Mouse (Mus musculus) heart, embryonic 11.5 days (tissue): ENCODE data around the gene Slc39a9. TPM values are rescaled to one million over a fixed set of nuclear protein-coding genes. Genes with fewer than 3 reads are reported as not detected.

Experiments used
- ATAC-seq: fragments of 200-750 bp; cut with Nextera tagmentation; replicated peaks from 2 replicates; pipeline ENCODE4 v1.8.0; 2017; ENCODE audit warnings: moderate library complexity; ENCODE audit not compliant: insufficient number of reproducible peaks, low FRiP score, low TSS enrichment
- H3K27ac ChIP-seq: fragments of 300-500 bp; sonication (generic); 2 replicates; pipeline ENCODE4 v1.5.1; 2014; ENCODE audit warnings: mild to moderate bottlenecking, low read depth, low read length
- H3K27me3 ChIP-seq: fragments of 300-500 bp; sonication (generic); 2 replicates; pipeline ENCODE4 v1.6.1; 2014; ENCODE audit warnings: mild to moderate bottlenecking, low read length, mixed read lengths; ENCODE audit not compliant: control insufficient read depth, insufficient read depth
- H3K36me3 ChIP-seq: fragments of 300-500 bp; sonication (generic); 2 replicates; pipeline ENCODE4 v1.6.1; 2014; ENCODE audit warnings: mild to moderate bottlenecking, low read length, moderate library complexity, mixed read lengths; ENCODE audit not compliant: control insufficient read depth, insufficient read depth
- H3K4me1 ChIP-seq: fragments of 300-500 bp; sonication (generic); 2 replicates; pipeline ENCODE4 v1.6.1; 2014; ENCODE audit warnings: low read length; ENCODE audit not compliant: control insufficient read depth, insufficient read depth
- H3K4me2 ChIP-seq: fragments of 300-500 bp; sonication (generic); 2 replicates; pipeline ENCODE4 v1.6.1; 2014; ENCODE audit warnings: mild to moderate bottlenecking, moderate library complexity
- H3K4me3 ChIP-seq: fragments of 300-500 bp; sonication (generic); 2 replicates; pipeline ENCODE4 v1.5.1; 2014; ENCODE audit warnings: low read depth, low read length
- H3K9ac ChIP-seq: fragments of 300-500 bp; sonication (generic); 2 replicates; pipeline ENCODE4 v1.6.1; 2014; ENCODE audit warnings: mild to moderate bottlenecking, low read depth, low read length, moderate library complexity
- H3K9me3 ChIP-seq: fragments of 300-500 bp; sonication (generic); replicated peaks from 2 replicates; pipeline ENCODE4 v1.6.1; 2016; ENCODE audit warnings: low read length; ENCODE audit not compliant: control insufficient read depth
- WGBS: fragments of 180-500 bp; shearing (Covaris S2); extraction: QIAGEN DNeasy Blood & Tissue Kit; methylation state at CpG from one replicate; pipeline ENCODE4 v1.1.7; 2014; ENCODE audit not compliant: insufficient replicate concordance; 5-methylcytosine and 5-hydroxymethylcytosine counted together
- polyA plus RNA-seq: library from polyadenylated mRNA; unstranded; fragments of >200 nt; fragmentation: Nextera tagmentation; extraction: Ambion mirVana; gene quantifications from 2 replicates; pipeline ENCODE4 v1.2.1, GENCODE M21; 2014

Slc39a9 gene
- polyA plus RNA-seq, 1 experiment from 2014 or later: 17.9 TPM

DNA sequence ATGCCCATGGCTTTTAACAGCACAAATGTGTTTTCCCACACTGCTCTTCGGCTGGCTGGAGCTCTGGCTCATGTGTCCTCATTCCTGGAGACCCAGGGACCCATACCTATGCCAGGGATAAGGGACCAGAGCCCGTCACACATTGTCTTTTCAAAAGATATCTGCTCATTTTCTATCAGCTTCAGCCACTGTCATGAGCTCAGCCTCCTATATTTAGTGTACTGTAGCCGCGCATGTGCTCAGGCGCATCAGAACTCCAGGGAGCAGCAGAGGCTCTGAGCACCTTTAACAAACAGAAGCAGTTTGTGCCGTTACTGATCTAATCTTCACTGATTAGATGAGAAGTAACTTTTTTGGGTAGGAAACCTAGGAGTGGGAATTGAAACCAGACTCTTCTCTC, 72.2 kb downstream of the Slc39a9 start:
- Histone ChIP-seq H3K27me3 (peaks cover 6% of the 10 kb centered on the region; the same call in 1 of the 2 replicates), H3K36me3 (no peaks in the 10 kb centered on the region), H3K4me3 (no peak overlapping the region), H3K9me3 (no peaks in the 10 kb centered on the region), H3K9ac (no peak overlapping the region), H3K27ac (no peak overlapping the region), H3K4me1 (0 out of 2 replicates have a peak, but pooled peaks cover 3% of the 10 kb centered on the region), H3K4me2 (no peak overlapping the region)
- no peak for ATAC-seq
- 30% methylated on average over 6 of the region's 6 CpGs for WGBS

DNA sequence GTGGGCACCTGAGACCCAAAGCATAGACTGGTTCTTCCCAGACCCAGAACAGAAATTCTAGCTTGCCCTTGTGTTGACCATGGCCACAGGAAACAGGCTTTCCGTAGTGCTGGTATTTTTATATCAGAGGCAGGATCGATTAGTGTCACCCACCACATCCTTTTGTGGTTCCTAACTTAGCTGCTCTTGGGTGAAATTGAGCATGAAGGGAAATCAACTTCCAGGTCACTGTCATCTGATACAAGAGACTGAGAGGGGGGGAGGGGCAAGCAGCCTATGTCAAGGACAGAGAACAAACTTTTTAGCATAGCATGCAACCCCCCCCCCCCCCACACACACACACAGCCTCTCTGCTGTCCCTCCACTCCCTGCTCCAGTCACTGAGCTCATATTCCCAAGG, 75.5 kb downstream of the Slc39a9 start:
- 79% methylated on average over 2 of the region's 2 CpGs for WGBS
- ATAC-seq: no peak
- no peaks in the 10 kb centered on the region for H3K9me3 ChIP-seq
- H3K27me3 ChIP-seq: 0 out of 2 replicates have a peak, but pooled peaks cover 6% of the 10 kb centered on the region
- 0 out of 2 replicates have a peak, but pooled peaks cover 3% of the 10 kb centered on the region for H3K4me1 ChIP-seq
- no peak overlapping the region for H3K4me3 ChIP-seq
- no peak overlapping the region for H3K4me2 ChIP-seq
- H3K9ac ChIP-seq: no peak overlapping the region
- no peaks in the 10 kb centered on the region for H3K36me3 ChIP-seq
- H3K27ac ChIP-seq: no peak overlapping the region

- Histone ChIP-seq H3K9me3 (no peaks in the 10 kb centered on the region), H3K4me3 (no peak overlapping the region), H3K27ac (no peak overlapping the region), H3K36me3 (no peaks in the 10 kb centered on the region), H3K4me2 (no peak overlapping the region), H3K9ac (no peak overlapping the region), H3K4me1 (0 out of 2 replicates have a peak, but pooled peaks cover 3% of the 10 kb centered on the region), H3K27me3 (peaks cover 10% of the 10 kb centered on the region; the same call in 1 of the 2 replicates)
- no peak for ATAC-seq
- WGBS: 82% methylated on average over 12 of the region's 12 CpGs
Measured at GRCm38 (mm10) chr12:80720507-80720906, 76.8 kb downstream of the Slc39a9 start.

DNA sequence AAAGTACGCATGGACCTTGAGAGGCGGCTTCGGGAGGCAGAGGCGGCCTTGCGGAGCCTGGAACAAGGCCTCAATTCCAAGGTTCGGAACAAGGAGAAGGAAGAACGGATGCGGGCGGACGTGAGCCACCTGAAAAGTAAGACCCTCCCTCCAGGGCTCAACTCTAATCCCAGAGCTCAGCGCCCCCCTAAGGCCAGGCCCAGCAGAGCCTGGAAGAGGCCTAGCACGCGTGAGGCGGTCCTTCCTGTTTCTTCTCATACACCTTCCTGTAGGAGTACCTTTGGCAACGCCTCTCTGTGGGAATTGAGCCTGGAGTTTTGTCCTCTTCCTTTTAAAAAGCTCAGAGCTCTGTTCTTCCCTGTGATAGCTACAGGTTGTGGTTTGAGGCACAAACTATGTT, 77.8 kb downstream of the Slc39a9 start:
- Histone ChIP-seq H3K9me3 (no peaks in the 10 kb centered on the region), H3K4me2 (no peak overlapping the region), H3K4me1 (0 out of 2 replicates have a peak, but pooled peaks cover under 1% of the 10 kb centered on the region), H3K27ac (no peak overlapping the region), H3K9ac (no peak overlapping the region), H3K27me3 (peaks cover 10% of the 10 kb centered on the region; the same call in 1 of the 2 replicates), H3K4me3 (no peak overlapping the region), H3K36me3 (no peaks in the 10 kb centered on the region)
- ATAC-seq: no peak
- 71% methylated on average over 15 of the region's 15 CpGs for WGBS

DNA sequence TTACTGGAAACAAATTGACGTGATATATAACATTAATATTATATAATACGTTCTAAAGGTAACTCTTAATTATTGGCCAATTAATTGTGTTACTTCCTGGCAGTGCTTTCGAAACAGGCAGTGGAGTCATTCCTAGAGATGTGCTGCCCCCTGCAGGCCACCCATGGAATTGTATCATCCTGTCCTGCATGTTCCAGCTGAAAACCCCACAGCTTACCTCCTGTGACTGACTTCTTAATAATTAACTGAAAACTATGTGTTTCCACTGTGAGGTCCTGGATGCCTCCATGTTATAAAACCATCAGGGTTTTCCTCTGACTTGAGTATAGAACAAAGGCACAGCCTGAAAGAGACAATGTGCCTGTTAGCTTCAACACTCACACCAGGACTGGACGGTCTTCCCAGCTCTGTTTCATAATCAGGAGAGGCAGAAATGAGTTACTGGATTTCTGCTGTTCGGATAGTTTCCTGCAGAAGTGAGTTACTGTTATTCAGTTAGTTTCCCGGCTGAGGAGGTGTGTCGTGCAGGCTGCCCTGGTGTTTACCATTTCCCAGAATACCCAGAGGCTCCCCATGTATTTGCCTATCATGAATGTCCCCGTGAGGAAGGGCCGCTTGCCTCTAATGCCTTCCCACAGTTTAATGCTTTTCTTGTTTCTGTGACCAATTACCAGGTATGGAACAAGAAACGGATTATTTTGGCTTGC, 81.3 kb downstream of the Slc39a9 start:
- Histone ChIP-seq H3K9me3 (no peaks in the 10 kb centered on the region), H3K36me3 (no peaks in the 10 kb centered on the region), H3K27ac (no peak overlapping the region), H3K4me3 (no peak overlapping the region), H3K4me1 (no peaks in the 10 kb centered on the region), H3K27me3 (peaks cover 8% of the 10 kb centered on the region; the same call in 1 of the 2 replicates), H3K4me2 (no peak overlapping the region), H3K9ac (no peak overlapping the region)
- WGBS: 31% methylated on average over 10 of the region's 10 CpGs
- ATAC-seq: no peak

DNA sequence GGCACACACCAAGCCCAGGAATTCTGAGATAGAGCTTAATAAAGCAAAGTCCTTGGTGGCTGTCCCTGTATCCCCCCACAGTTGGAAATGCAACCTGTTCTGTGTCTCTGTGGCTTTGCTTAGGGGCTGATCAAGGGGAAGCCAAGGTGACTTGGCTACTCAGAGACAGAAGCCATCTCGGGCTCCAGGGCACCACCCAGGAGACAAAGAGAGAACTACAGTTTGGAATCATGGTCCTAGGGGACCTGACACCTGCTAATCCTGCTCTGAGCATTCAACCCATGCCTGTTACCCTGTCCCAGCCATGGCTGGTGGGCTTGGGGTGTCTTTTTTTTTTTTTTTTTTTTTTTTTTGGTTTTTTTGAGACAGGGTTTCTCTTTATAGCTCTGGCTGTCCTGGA, 84.5 kb downstream of the Slc39a9 start:
- H3K9me3 ChIP-seq: no peaks in the 10 kb centered on the region
- WGBS: 10% methylated on average over 1 of the region's 1 CpGs
- no peak overlapping the region for H3K4me3 ChIP-seq
- no peaks in the 10 kb centered on the region for H3K36me3 ChIP-seq
- ATAC-seq: no peak
- no peaks in the 10 kb centered on the region for H3K4me1 ChIP-seq
- no peak overlapping the region for H3K27ac ChIP-seq
- H3K4me2 ChIP-seq: no peak overlapping the region
- H3K9ac ChIP-seq: no peak overlapping the region
- peaks cover 8% of the 10 kb centered on the region; the same call in 1 of the 2 replicates for H3K27me3 ChIP-seq

GRCm38 (mm10) chr12:80728814-80729213, 85.1 kb downstream of the Slc39a9 start:
- 38% methylated on average over 2 of the region's 2 CpGs for WGBS
- Histone ChIP-seq H3K4me3 (no peak overlapping the region), H3K4me2 (no peak overlapping the region), H3K9me3 (no peaks in the 10 kb centered on the region), H3K9ac (no peak overlapping the region), H3K4me1 (no peaks in the 10 kb centered on the region), H3K27ac (no peak overlapping the region), H3K36me3 (no peaks in the 10 kb centered on the region), H3K27me3 (peaks cover 8% of the 10 kb centered on the region; the same call in 1 of the 2 replicates)
- ATAC-seq: no peak

- Histone ChIP-seq H3K9me3 (no peaks in the 10 kb centered on the region), H3K4me3 (no peak overlapping the region), H3K27ac (no peak overlapping the region), H3K4me1 (no peaks in the 10 kb centered on the region; the same call in 1 of the 2 replicates), H3K36me3 (no peaks in the 10 kb centered on the region), H3K9ac (no peak overlapping the region), H3K27me3 (peaks cover 8% of the 10 kb centered on the region; the same call in 1 of the 2 replicates), H3K4me2 (no peak overlapping the region)
- WGBS: 79% methylated on average over 12 of the region's 12 CpGs
- ATAC-seq: no peak
Measured at GRCm38 (mm10) chr12:80729758-80730530, 86.3 kb downstream of the Slc39a9 start.
